Comparison of ENCODE assay signal across 26 mouse cellular contexts in genomic region chr15:12310676-12311075, GRCm38 (mm10). TPM values are rescaled to one million over a fixed set of nuclear protein-coding genes. Genes with fewer than 3 reads are reported as not detected.
DNase-seq lines count a peak whose midpoint lies in the region; ATAC-seq and TF ChIP-seq lines count a peak whose summit lies in the region.
"Had no signal": no experiment of that assay in that cellular context is flagged by ENCODE, and none has a peak within 500 bp of the region (broad histone marks: within the 10 kb centered on the region; RNA-seq: fewer than 3 reads in every experiment).

No protein-coding gene starts in this region.

- H3K27ac ChIP-seq in embryonic facial prominence, embryonic 14.5 days (replicated peaks; ENCODE audit: low read depth, low read length), result no peak overlapping the region
- no peak overlapping the region for H3K27ac ChIP-seq in embryonic facial prominence, embryonic 10.5 days (replicated peaks)
- peak overlapping the region; percentile 30 for H3K27ac ChIP-seq in MEL (ENCODE audit: control insufficient read depth, low read depth, low read length)
- no peak overlapping the region for H3K27ac ChIP-seq in liver, postnatal 0 days (ENCODE audit: low read depth)
- H3K27ac ChIP-seq: embryonic facial prominence, embryonic 12.5 days; forebrain, embryonic 12.5 days; forebrain, embryonic 15.5 days; hindbrain, embryonic 12.5 days; hindbrain, embryonic 15.5 days had no signal

- DNase-seq in embryonic facial prominence, embryonic 14.5 days (ENCODE audit: low spot score), result peak; percentile 66
- no peak for DNase-seq in embryonic facial prominence, embryonic 10.5 days (ENCODE audit: low spot score)
- peak; percentile 92 for DNase-seq in MEL (ENCODE audit: low read depth, low spot score)
- DNase-seq in urinary bladder, adult 2 months (ENCODE audit: low spot score), result no peak
- no peak for DNase-seq in urinary bladder, postnatal 25 days (ENCODE audit: low spot score)
- no peak for DNase-seq in liver, postnatal 0 days
- DNase-seq: adrenal gland, adult 2 months; adrenal gland, postnatal 14 days; B cell, adult 2 months; cerebellum, adult 11 months; cerebellum, adult 2 months; cerebellum, adult 9-11 months; cerebellum, postnatal 25 days; gastrocnemius, postnatal 36 days had no signal

- no peaks in the 10 kb centered on the region for H3K9me3 ChIP-seq in embryonic facial prominence, embryonic 14.5 days (ENCODE audit: control insufficient read depth, low read length)
- no peaks in the 10 kb centered on the region for H3K9me3 ChIP-seq in embryonic facial prominence, embryonic 10.5 days
- no peaks in the 10 kb centered on the region for H3K9me3 ChIP-seq in MEL (replicated peaks; ENCODE audit: insufficient read depth, low read length)
- H3K9me3 ChIP-seq in liver, postnatal 0 days (ENCODE audit: low read length), result no peaks in the 10 kb centered on the region
- H3K9me3 ChIP-seq: embryonic facial prominence, embryonic 12.5 days; forebrain, embryonic 12.5 days; forebrain, embryonic 15.5 days; hindbrain, embryonic 12.5 days; hindbrain, embryonic 15.5 days had no signal

- TF ChIP-seq EP300 in MEL (IDR thresholded peaks at IDR 0.05; ENCODE audit: low read depth in 1 of 2, low read length in 2 of 2), result peak; percentile 95 to 97
- no peak for TF ChIP-seq EP300 in liver, postnatal 0 days (IDR thresholded peaks at IDR 0.05; ENCODE audit: low read depth)

- no peaks in the 10 kb centered on the region for H3K27me3 ChIP-seq in embryonic facial prominence, embryonic 14.5 days (replicated peaks; ENCODE audit: control insufficient read depth, insufficient read depth, low read length)
- no peaks in the 10 kb centered on the region for H3K27me3 ChIP-seq in embryonic facial prominence, embryonic 10.5 days (replicated peaks; ENCODE audit: low read depth, poor library complexity, severe bottlenecking)
- H3K27me3 ChIP-seq in MEL (ENCODE audit: control insufficient read depth in 1 of 2, insufficient read depth in 2 of 2, low read length in 2 of 2), result no peaks in the 10 kb centered on the region
- H3K27me3 ChIP-seq in liver, postnatal 0 days (ENCODE audit: insufficient read depth, low read length), result no peaks in the 10 kb centered on the region
- H3K27me3 ChIP-seq: CH12.LX; embryonic facial prominence, embryonic 12.5 days; forebrain, embryonic 12.5 days; forebrain, embryonic 15.5 days; hindbrain, embryonic 12.5 days; hindbrain, embryonic 15.5 days had no signal

- TF ChIP-seq RAD21 in MEL (IDR thresholded peaks at IDR 0.05; ENCODE audit: low read depth, low read length), result no peak

- H3K9ac ChIP-seq in embryonic facial prominence, embryonic 14.5 days (ENCODE audit: low read depth, low read length), result no peak overlapping the region
- no peak overlapping the region for H3K9ac ChIP-seq in MEL (ENCODE audit: control insufficient read depth, low read depth, low read length, poor library complexity, severe bottlenecking)
- H3K9ac ChIP-seq in liver, postnatal 0 days (replicated peaks), result no peak overlapping the region
- H3K9ac ChIP-seq: embryonic facial prominence, embryonic 12.5 days; forebrain, embryonic 12.5 days; forebrain, embryonic 15.5 days; hindbrain, embryonic 12.5 days; hindbrain, embryonic 15.5 days had no signal

- ATAC-seq in embryonic facial prominence, embryonic 14.5 days (ENCODE audit: low read depth), result no peak
- ATAC-seq in common myeloid progenitor, adult 5-6 weeks (replicated peaks; ENCODE audit: low read depth, poor library complexity, severe bottlenecking), result peak; percentile 61; the same call in 1 of the 2 replicates
- ATAC-seq in megakaryocyte-erythroid progenitor cell, adult 5-6 weeks (replicated peaks; ENCODE audit: low FRiP score, low TSS enrichment, poor library complexity, severe bottlenecking), result peak; percentile 90
- ATAC-seq in liver, postnatal 0 days, result no peak
- ATAC-seq: forebrain, embryonic 15.5 days; intestine, embryonic 16.5 days had no signal

- 80% methylated on average over 4 of the region's 4 CpGs for WGBS in embryonic facial prominence, embryonic 14.5 days
- WGBS in embryonic facial prominence, embryonic 10.5 days, result 90% methylated on average over 4 of the region's 4 CpGs
- WGBS in liver, postnatal 0 days (ENCODE audit: insufficient replicate concordance), result 61% methylated on average over 4 of the region's 4 CpGs

- TF ChIP-seq CTCF in MEL (IDR thresholded peaks at IDR 0.05 in 2 of 3, conservative IDR thresholded peaks at IDR 0.05 in 1 of 3; ENCODE audit: control insufficient read depth in 1 of 3, insufficient read depth in 1 of 3, low read depth in 2 of 3, low read length in 3 of 3, poor library complexity in 1 of 3, severe bottlenecking in 1 of 3), result no peak
- TF ChIP-seq CTCF in liver, postnatal 0 days (IDR thresholded peaks at IDR 0.05; ENCODE audit: low read depth), result no peak

- H3K36me3 ChIP-seq in embryonic facial prominence, embryonic 14.5 days (ENCODE audit: control insufficient read depth, insufficient read depth, low read length), result no peaks in the 10 kb centered on the region
- H3K36me3 ChIP-seq in embryonic facial prominence, embryonic 10.5 days (replicated peaks), result no peaks in the 10 kb centered on the region
- peaks cover 0 to 54% of the 10 kb centered on the region in 2 experiments; a peak in 2 of 4 replicates for H3K36me3 ChIP-seq in MEL (ENCODE audit: control insufficient read depth in 1 of 2, insufficient read depth in 2 of 2, low read length in 2 of 2)
- no peaks in the 10 kb centered on the region for H3K36me3 ChIP-seq in liver, postnatal 0 days (replicated peaks; ENCODE audit: insufficient read depth, low read length)
- H3K36me3 ChIP-seq: embryonic facial prominence, embryonic 12.5 days; forebrain, embryonic 12.5 days; forebrain, embryonic 15.5 days; hindbrain, embryonic 12.5 days; hindbrain, embryonic 15.5 days had no signal

- TF ChIP-seq POLR2A in MEL (IDR thresholded peaks at IDR 0.05; ENCODE audit: control insufficient read depth in 1 of 2, insufficient read depth in 1 of 2, low read depth in 1 of 2, low read length in 2 of 2, poor library complexity in 1 of 2), result no peak

- no peak overlapping the region for H3K4me3 ChIP-seq in embryonic facial prominence, embryonic 14.5 days (ENCODE audit: low read depth, low read length)
- no peak overlapping the region for H3K4me3 ChIP-seq in embryonic facial prominence, embryonic 10.5 days
- peak overlapping the region; percentile 2 to 26; a peak in 3 of 4 replicates for H3K4me3 ChIP-seq in MEL (ENCODE audit: control insufficient read depth in 1 of 2, insufficient read depth in 1 of 2, low read depth in 2 of 2, low read length in 2 of 2)
- H3K4me3 ChIP-seq in liver, postnatal 0 days (ENCODE audit: low read depth, low read length), result no peak overlapping the region
- H3K4me3 ChIP-seq: embryonic facial prominence, embryonic 12.5 days; erythroblast, embryonic 14.5 days; forebrain, embryonic 12.5 days; forebrain, embryonic 15.5 days; hindbrain, embryonic 12.5 days; hindbrain, embryonic 15.5 days had no signal

- H3K4me2 ChIP-seq in embryonic facial prominence, embryonic 14.5 days (ENCODE audit: low read depth, low read length), result no peak overlapping the region
- no peak overlapping the region for H3K4me2 ChIP-seq in liver, postnatal 0 days (ENCODE audit: low read depth, low read length)
- H3K4me2 ChIP-seq: embryonic facial prominence, embryonic 12.5 days; forebrain, embryonic 12.5 days; forebrain, embryonic 15.5 days; heart, embryonic 11.5 days; hindbrain, embryonic 12.5 days; hindbrain, embryonic 15.5 days had no signal

- H3K79me2 ChIP-seq in MEL (ENCODE audit: control insufficient read depth, insufficient read depth, low read length, poor library complexity), result no peaks in the 10 kb centered on the region

- H3K4me1 ChIP-seq in embryonic facial prominence, embryonic 14.5 days (ENCODE audit: control insufficient read depth, insufficient read depth, low read length), result no peaks in the 10 kb centered on the region; the same call in 1 of the 2 replicates
- peaks cover 4% of the 10 kb centered on the region; the same call in 1 of the 2 replicates for H3K4me1 ChIP-seq in embryonic facial prominence, embryonic 10.5 days
- H3K4me1 ChIP-seq in MEL (ENCODE audit: control insufficient read depth in 1 of 2, insufficient read depth in 2 of 2, low read length in 2 of 2), result peaks cover 24 to 51% of the 10 kb centered on the region in 2 experiments
- peaks cover 11% of the 10 kb centered on the region for H3K4me1 ChIP-seq in liver, postnatal 0 days (ENCODE audit: insufficient read depth)
- H3K4me1 ChIP-seq: embryonic facial prominence, embryonic 12.5 days; forebrain, embryonic 12.5 days; forebrain, embryonic 15.5 days; hindbrain, embryonic 12.5 days; hindbrain, embryonic 15.5 days had no signal

TF ChIP-seq in MEL, 35 proteins besides CTCF, POLR2A, EP300 and RAD21 (continues in another document):
- TF ChIP-seq TCF12 (IDR thresholded peaks at IDR 0.05; ENCODE audit: low read depth, low read length) (peak; percentile 97), RCOR1 (IDR thresholded peaks at IDR 0.05; ENCODE audit: low read depth, low read length) (peak; percentile 95)

RNA-seq across cellular contexts. Expression of gene Golph3, which starts 10.6 kb away (rescaled TPM):
- polyA plus RNA-seq in embryonic facial prominence, embryonic 14.5 days (2014; fragmentation: Nextera tagmentation; extraction: Ambion mirVana), result 115 and 118 TPM in 2 replicates
- polyA plus RNA-seq in embryonic facial prominence, embryonic 10.5 days (2016; fragmentation: Nextera tagmentation; extraction: Ambion mirVana), result 61.0 and 61.5 TPM in 2 replicates
- total RNA-seq in MEL (2012; rRNA removed), result 99.2 and 113 TPM in 2 replicates
- polyA plus RNA-seq in MEL (2012; ENCODE audit: insufficient read depth in 1 of 2, insufficient read length in 2 of 2, low read depth in 1 of 2, low replicate concordance in 2 of 2, missing spikeins in 1 of 2), result 100 to 1,000 TPM in 1 of 2 experiments, 10 to 100 TPM in 1; 81.1 to 149 TPM
- 98.9 and 99.8 TPM in 2 replicates for total RNA-seq in common myeloid progenitor, adult 5-6 weeks (2017)
- 85.5 and 86.5 TPM in 2 replicates for total RNA-seq in megakaryocyte-erythroid progenitor cell, adult 5-6 weeks (2014; fragmentation: Nextera tagmentation)
- total RNA-seq in megakaryocyte-erythroid progenitor cell, adult 5-6 weeks (2017), result 126 and 132 TPM in 2 replicates
- polyA plus RNA-seq in urinary bladder, adult 2 months (2012; rRNA removed), result 118 and 141 TPM in 2 replicates
- polyA plus RNA-seq in liver, postnatal 0 days (2015; fragmentation: Nextera tagmentation; extraction: Ambion mirVana), result 35.8 and 37.2 TPM in 2 replicates

RNA-seq across cellular contexts. Expression of gene 1810049J17Rik, which starts 11.0 kb away (rescaled TPM):
- 2.1 and 2.9 TPM in 2 replicates for polyA plus RNA-seq in embryonic facial prominence, embryonic 14.5 days (2014; fragmentation: Nextera tagmentation; extraction: Ambion mirVana)
- polyA plus RNA-seq in embryonic facial prominence, embryonic 10.5 days (2016; fragmentation: Nextera tagmentation; extraction: Ambion mirVana), result not detected in 2 replicates
- 17.9 and 23.9 TPM in 2 replicates for total RNA-seq in MEL (2012; rRNA removed)
- not detected for polyA plus RNA-seq in MEL (2012; ENCODE audit: insufficient read depth in 1 of 2, insufficient read length in 2 of 2, low read depth in 1 of 2, low replicate concordance in 2 of 2, missing spikeins in 1 of 2)
- 1.1 TPM in 1 of 2 replicates, not detected in the other for total RNA-seq in common myeloid progenitor, adult 5-6 weeks (2017)
- not detected in 2 replicates for total RNA-seq in megakaryocyte-erythroid progenitor cell, adult 5-6 weeks (2014; fragmentation: Nextera tagmentation)
- total RNA-seq in megakaryocyte-erythroid progenitor cell, adult 5-6 weeks (2017), result 1.0 TPM in 1 of 2 replicates, not detected in the other
- 0.19 TPM in 1 of 2 replicates, not detected in the other for polyA plus RNA-seq in urinary bladder, adult 2 months (2012; rRNA removed)
- 0.79 and 1.1 TPM in 2 replicates for polyA plus RNA-seq in liver, postnatal 0 days (2015; fragmentation: Nextera tagmentation; extraction: Ambion mirVana)
- total RNA-seq: gastrocnemius, postnatal 36 days; hematopoietic stem cell, adult 5-6 weeks had no signal
- polyA plus RNA-seq: cerebellum, adult 2 months; erythroblast, embryonic 14.5 days; forebrain, embryonic 12.5 days; heart, embryonic 11.5 days had no signal

Comparison
In these comparisons a context has a peak if more than half of its experiments do, and no peak if none do; other contexts are left out.
1. DNase-seq: peak in embryonic facial prominence, embryonic 14.5 days (single experiment) and MEL (single experiment); none in embryonic facial prominence, embryonic 10.5 days (single experiment), urinary bladder, adult 2 months (single experiment), urinary bladder, postnatal 25 days (single experiment) and liver, postnatal 0 days (single experiment).
2. ATAC-seq: peak in common myeloid progenitor, adult 5-6 weeks (single experiment) and megakaryocyte-erythroid progenitor cell, adult 5-6 weeks (single experiment); none in embryonic facial prominence, embryonic 14.5 days (single experiment) and liver, postnatal 0 days (single experiment).
3. H3K4me3 ChIP-seq: peak in MEL (2 of 2); none in embryonic facial prominence, embryonic 14.5 days (single experiment), embryonic facial prominence, embryonic 10.5 days (single experiment) and liver, postnatal 0 days (single experiment).